Mouse (Mus musculus) cerebellum, adult 8-10 months (tissue): ENCODE data around the gene Orm1.

Source experiments
- DNase-seq: peaks from one replicate; pipeline ENCODE4 v3.0.0; 2022

Orm1 gene

DNA sequence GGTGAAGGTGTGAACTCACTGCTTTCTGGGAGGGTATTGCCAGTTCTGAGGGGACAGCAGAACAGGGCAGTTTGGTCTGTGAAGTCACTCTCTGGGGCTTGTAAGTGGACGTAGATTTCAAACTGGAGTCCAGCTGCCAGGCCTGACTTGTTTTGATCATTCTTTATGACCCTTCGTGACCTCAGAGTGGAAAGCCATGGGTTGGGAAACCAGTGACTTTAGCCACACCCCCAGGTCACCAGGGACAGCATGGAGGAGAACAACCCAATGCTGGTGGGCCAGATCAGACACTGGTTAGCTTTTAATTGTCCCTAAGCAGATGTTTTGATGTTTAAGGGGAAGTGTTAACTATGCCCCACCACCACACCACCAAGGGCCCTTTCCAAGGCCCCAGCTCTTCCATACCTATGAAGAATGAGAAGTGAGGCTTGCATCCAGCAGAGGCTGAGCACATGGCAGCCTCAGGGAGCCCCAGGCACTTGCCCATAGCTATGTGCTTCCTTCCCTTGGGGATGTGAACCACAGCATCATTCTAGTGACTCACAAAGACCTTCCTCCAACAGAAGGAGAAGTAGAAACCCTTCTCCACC is 12.7 kb downstream of the Orm1 start:
- no peak for DNase-seq

DNA sequence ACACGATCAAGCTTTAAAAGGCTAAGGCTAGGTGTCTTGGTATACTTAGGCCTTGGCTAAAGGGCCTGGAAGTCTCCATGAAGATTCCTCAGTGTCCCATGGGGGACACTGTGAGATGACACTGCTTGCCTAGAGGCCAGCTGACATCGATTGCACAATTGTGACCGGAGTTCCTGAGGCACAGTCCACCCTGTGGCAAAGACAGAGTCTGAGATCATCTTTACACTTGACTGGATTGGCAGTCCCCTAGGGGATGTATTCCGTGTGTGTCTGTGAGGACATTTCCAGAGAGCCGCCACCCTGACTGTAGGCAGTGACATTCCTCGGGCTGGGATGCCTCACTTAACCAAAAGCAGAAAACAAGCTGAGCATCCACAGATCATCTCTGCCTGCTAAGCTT is 15.5 kb downstream of the Orm1 start:
- no peak for DNase-seq

DNA sequence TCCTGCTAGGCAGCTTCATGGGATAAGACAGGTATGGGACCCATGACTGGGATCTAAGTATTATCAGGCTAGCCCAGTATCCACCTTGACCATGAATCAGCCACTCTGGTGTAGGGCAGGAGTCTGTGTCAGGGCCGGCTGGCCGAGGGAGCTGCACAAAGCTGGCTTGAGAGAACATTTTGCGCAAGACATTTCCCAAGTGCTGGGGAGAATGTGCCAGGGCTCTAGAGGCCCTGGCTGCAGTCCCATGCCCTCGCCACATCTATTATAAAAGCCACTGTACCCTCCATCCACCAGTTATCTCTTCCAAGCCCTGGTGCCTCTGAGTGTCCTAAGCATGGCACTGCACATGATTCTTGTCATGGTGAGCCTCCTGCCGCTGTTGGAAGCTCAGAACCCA is 17.8 kb downstream of the Orm1 start, which contains the start of gene Orm2:
Orm2 (plus strand) TSS at position 300 of the 400 bp plus-strand sequence.
- DNase-seq, result no peak

DNA sequence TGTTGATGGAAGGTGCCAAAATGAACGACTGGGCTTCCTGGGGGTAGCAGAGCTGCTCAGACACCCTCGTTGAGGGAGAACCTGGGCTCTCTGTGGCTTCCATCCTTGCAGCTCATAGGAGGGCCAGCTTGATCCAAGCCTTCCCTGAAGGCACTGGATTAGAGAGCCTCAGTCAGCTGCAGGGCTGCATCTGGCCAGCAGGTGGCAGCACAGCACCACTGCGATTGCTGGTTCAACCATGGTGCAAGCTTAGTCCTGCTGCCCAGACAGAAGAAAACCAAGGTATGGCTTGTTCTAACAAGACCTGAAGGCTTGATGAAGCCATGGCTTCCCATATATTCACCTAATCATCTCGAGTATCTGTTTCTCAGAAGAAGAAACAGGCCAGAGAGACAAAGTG is 24.2 kb downstream of the Orm1 start:
- peak; percentile 63 for DNase-seq

DNA sequence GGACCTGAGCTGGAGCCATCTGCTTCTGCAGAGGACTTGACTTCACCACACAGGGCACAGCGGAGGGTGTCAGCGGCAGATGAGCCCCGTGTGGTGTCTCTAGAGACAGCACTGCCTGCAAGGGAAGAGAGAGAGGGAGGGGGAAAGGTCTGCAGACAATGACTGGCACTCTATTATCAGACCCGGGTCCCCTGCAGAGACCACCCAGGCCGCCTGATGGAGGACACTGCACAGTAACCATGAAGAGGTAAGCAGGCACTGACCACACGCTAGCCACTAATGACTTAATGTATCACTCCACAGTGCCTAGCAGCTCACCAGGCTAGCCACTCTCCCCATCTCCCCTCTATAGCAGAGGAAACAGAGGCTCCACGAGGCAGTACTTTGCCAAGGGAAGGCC is 26.5 kb downstream of the Orm1 start:
- DNase-seq, result no peak

DNA sequence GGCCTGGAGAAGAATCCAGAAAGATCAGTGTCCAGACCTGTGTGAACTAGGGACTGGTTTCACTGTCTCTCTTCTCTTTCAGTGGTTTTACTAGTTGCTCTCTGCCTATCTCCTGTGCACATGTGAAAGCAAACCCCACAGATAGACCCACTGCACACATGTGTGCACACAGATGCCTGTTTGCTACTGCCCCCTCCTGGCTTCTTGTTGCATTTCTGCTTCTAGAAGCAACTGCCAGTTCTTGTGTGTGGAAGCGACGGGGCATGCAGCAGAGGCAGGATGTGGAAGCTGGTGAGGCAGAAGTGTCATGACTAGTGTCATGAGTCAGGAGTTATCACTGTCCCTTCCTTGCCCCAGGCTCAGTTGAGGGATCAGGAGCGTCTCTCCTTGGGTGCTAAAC is 27.5 kb downstream of the Orm1 start:
- DNase-seq, result no peak

DNA sequence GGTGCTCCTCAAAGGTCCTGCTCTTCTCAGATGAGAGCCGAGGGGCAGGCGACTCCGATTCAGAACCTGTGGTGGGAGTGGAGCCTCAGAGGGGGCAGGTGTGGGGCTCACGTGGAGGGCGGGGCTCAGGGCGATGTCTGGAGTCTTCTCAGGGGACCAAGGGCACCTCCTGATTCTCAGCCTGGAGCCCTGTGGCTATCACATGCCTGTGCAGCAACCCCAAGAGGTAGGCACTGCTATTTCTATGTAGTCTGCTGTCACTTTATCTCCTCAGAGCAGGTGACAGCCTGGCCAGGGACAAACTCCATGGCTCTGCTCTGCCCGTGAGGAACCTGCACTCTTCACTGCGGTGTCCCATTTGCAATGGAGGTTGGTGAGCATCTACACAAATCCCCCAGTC is 29.0 kb downstream of the Orm1 start:
- no peak for DNase-seq

DNA sequence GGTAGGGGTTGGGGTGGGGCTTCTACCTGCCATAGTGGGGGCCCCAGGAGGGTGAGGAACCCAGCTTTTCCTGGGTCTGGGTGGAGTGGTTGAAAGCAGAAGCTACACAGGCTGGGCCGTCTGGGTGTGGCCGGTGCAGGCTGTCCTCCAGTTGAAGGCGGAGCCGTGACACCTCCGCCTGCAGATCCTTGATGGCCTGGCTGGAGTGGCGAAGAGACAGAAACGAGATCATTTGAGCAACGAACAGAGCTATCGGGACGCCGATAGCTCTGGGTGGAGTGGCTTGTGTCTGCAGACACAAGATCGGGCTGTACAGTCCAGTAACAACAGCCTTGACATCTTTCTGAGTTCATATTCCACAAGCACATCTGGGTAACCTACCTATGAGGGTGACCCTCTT is 30.0 kb downstream of the Orm1 start:
- no peak for DNase-seq

DNA sequence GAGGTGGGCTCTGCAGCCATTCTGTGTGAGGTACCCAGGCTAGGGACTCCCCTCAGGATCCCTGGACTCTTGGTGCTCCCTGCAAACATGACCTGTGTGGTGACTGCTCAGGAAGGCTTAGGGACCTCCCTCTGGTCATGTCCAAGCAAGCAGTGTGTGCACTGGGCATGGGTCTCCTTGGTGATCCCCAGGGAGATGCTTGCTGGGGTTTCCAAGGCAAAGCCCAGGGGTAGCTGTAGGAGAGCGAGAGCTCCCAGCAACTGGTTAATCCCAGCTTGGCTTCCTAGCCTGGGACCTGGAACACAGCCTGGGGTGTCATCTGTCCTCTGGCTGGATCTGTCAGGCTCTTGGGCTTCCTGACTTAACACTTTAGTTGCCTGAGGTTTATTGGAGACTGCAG is 31.0 kb downstream of the Orm1 start:
- DNase-seq, result no peak

DNA sequence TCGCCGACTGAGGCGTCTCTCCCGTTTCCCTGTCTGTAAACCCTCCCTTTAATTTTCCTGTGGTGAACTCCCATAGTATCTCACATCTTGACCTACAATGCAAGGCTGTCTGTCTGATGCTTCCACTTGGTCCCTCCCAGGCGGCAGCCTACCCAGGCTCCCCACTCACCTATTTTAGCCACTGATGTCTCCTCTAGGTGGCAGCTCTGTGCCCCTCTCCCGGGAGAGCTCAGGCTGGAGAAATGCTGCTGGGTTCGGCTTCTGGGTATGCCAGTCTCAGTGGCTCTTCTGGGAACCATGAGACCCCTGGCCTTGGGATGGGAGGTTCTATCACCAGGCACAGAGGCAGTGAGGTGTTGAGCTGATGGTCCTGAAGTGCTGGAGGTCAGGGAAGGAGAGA is 33.1 kb downstream of the Orm1 start:
- no peak for DNase-seq

DNA sequence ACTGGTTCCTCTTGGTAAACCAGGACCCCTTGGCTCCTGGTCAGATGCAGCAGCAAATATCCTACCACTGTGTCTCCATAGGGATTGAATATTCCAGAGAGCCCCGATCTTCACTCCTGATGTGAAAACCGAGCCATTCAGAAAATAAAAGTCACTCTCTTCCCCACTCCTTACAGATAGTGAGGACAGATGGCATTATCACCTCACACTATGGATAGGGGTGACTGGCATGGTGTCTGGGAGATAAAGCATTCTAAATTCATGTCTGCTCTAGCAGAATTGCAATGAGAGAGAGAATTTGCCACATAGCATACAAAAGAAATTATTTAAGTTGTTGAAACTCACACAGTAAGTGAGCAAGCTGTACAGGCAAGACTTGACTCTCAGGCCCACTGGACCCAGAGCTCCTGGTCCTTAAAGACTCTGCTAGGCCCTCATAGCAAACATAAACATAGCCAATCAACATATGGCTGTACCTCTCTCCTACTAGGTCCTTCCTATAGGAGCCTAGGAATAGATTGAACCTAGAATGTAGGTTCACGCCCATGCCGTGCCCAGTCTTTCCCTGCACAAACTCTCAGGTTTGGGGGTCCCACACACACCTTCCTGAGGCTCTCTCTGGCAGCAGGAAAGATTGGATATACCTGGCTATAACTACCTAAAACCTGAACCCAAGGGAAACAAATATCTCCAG is 38.5 kb downstream of the Orm1 start:
- no peak for DNase-seq

DNA sequence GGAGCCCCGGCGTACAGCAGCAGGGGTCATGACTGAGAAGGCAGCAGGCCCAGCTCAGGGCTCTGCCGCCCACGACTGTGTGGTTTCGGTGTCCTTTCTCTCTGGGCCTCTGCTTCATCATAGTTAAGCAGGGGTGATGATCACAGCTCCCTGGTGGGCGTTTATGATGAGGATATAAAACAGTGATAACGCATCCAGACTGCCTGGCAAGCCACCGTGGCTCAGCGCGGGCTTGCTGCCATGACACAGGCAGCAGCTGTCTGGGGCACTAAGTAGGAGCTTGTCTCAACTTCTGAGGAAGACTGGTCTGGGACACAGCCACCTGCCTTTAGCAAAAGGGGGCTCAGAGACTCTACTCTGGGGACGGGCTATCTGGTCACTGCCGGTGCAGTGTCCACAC is 39.1 kb downstream of the Orm1 start:
- no peak for DNase-seq

DNA sequence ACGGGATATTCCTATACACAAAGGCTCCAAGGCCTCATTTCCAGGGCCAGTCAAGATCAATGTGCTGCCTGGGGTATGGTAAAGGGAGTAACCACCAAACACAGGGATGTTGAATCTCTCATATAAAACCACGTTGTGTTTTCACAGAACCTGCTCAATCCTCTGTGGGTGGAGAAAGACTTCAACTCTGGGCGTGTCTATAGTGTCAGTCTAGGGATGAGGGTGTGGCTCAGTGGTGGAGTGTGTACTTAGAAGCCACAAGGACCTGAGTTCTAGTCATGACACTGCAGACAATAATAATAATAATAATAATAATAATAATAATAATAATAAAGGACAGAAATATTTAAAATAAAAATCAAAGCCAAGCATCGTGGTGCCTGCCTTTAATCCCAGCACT is 39.9 kb downstream of the Orm1 start:
- no peak for DNase-seq

DNA sequence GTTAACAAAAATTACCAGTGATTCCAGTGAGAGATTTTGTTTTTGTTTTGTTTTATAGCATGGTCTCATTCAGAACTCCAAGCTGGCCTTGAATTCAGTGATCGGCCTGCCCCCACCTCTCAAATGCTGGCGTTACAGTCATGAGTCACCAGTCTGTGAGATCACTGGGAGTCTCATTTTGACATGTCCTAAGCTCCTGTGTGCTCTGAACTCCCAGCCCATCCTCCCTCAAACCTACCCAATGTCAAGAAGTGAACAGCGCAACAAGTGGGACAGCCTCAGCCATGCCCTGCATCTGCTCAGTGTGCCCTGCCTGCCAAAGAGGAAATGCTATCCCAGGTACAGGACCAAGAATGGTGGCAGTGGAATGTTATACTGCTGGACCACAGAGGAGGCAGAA is 40.9 kb downstream of the Orm1 start:
- DNase-seq, result no peak

DNA sequence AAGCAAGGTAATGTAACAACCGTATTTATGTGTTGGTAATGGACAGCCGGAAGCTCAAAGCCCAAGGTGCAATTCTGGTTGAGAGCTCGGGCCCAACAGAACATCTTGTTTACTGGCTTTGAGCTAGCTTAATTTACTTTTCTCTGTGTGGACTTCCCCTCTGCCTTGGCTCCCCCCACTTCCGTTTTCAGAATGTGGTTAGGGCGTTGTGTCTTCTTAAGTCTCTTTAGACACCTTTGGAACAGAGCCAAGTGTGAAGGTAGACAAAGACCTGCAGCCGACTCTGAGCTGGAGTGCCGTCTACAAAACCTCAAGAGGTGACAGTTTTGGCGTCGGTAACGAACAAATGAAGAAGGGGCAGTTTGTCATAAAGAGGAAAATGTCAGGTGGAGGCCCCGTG is 41.4 kb downstream of the Orm1 start:
- DNase-seq, result no peak

DNA sequence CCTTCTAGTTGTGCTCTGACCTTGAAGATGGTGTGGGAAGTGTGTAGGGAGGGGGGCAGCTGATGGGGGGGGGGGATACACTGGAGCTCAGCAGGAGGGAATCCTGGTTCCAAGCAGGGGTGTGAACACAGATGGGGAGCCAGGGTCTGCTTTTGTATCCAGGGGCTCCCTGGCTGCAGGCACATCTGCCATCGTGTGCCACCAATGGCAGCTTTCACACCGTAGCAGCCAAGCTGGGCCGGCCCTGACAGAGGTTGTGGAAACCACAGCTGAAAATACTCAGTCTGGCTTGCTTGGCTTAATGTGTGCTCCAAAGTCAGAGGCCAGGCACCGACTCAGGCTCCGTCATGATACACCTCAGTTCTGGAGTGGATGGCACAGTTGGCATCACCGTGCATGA is 43.7 kb downstream of the Orm1 start:
- DNase-seq, result no peak

DNA sequence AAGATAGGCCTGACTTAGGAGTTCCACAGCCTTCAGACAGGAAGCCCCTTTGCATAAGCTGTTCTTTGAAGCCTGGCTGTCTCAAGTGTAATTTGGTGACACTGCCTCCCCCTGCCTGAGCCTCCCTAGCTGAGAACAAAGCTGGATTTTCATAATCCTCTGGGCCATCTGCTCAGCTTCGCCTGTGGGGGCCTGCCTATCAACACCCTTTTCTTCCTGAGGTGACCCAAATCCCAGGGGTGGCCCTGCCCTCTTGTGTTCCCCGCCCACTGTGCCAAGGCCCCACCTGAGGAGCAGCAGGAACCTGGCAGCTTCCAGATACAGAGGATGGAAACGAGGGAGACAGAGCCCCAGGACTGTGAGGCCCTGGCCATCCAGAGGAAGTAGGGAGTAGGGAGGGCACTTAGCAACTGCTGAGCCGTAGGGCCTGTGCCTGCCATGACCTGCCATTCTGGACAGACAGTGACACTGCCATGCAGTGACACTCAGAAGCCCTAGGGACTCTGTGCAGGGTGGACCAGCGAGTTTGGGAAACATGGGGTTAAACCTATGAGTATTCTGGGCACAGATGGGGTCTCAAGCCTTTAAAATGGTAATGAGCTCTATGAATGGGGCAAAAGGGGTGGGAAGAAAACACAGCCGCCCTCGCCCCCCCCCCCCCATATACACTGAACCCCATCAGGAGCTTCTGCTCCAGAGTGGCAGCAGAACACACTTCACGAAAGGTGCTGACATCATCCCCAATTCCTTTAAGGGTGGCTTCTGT is 44.9 kb downstream of the Orm1 start:
- DNase-seq, result no peak

DNA sequence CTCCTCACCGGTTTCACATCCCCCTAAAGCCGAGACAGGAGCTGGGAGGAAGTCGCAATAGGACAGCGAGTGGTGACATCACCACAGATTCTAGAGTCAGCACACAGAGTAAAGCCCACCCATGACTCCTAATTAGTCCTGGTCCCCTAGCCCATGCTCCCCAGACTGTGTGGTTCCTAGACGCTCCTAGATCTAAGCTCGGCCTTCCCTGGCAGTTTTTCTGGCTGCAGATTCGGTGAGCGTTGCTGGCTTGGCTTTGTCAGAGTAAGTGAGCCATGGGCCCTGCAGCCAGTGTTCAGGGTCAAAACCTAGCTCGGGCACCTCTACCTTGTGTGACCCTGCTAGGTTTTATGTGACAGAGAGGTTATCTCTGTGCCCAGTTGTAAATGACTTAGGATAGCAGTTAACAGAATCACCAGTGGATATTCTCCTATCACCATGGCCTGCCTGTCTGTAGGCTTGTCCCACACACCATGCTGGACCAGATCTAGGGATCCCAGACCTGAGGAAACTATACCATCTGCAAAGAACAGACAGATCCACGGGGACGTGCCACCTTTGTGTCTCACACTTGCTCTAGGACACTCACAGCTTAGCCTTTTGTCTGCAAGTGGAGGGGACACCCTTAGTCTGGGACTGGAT is 45.6 kb downstream of the Orm1 start:
- no peak for DNase-seq

DNA sequence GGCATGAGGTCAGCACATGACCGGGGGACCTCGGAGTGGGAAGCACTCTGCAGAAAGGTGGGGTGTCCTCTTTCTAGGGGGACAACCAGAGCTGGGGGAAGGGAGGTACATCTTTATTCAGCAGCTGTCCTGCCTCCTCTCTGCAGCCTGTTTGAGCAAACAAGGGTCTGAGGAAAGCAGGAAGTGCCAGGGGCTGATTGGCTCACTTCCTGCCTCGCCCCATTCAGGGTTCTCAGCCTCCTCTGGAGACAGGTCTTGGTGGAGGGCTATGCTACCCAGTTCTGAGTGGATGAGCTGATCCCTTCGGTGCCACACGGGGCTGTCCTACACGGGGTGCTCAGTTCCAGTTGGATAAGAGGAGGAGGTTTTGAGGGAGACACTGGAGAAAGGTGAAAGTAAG is 47.0 kb downstream of the Orm1 start:
- DNase-seq, result no peak
